Mouse (Mus musculus) bone marrow macrophage, adult 2 months (primary cell): ENCODE data around the gene Slc22a15.

Experiments used
- CTCF ChIP-seq: IDR thresholded peaks from 2 replicates; pipeline ENCODE4 v1.5.1; 2012; ENCODE audit warnings: low read depth, mild to moderate bottlenecking, low read length, moderate library complexity
- POLR2A ChIP-seq: IDR thresholded peaks from 2 replicates; pipeline ENCODE4 v1.6.1; 2012; ENCODE audit warnings: mild to moderate bottlenecking, low read depth, low read length, borderline replicate concordance

DNA sequence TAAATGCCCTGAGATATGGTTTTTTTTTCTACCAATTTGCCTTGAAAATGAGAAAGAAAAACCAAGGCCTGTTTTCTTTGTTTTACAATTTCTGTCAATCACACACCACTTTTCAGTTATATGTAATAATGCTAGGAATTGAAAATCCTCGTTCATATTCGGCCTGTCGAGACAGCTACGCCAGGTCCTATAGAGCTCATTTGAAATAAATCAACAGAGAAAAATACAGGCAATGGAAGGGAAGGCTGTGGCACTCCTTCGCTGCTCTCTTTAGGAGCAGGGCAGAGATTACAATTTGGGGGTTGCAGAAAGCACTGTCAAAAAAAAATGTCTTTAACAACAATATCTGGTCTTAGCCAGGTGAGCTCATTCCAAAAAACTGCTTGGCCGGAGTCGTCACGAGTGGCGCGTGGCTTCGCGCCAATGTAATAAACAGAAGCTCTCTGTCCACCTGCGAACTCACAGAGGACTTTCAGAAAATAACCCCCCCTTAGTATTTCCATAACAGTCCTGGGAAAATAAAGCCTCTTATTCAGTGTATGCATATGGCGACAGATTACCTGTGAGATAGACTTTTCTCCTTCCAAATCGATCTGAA is 26.8 kb downstream of the Slc22a15 start:
- no peak for TF ChIP-seq POLR2A
- TF ChIP-seq CTCF = no peak
